Mouse (Mus musculus) limb, embryonic 11.5 days (tissue): ENCODE results near the gene Zfp697. TPM values are rescaled to one million over a fixed set of nuclear protein-coding genes. Genes with fewer than 3 reads are reported as not detected.

Source experiments
- ATAC-seq: fragments of 200-750 bp; cut with Nextera tagmentation; 2 replicates; pipeline ENCODE4 v1.8.0; 2017; ENCODE audit warnings: low read depth; ENCODE audit not compliant: insufficient number of reproducible peaks, low FRiP score, low TSS enrichment
- DNase-seq: peaks from one replicate; pipeline ENCODE4 v3.0.0-alpha.2; 2015; ENCODE audit warnings: low spot score
- H3K27ac ChIP-seq: fragments of 300-500 bp; sonication (generic); replicated peaks from 2 replicates; pipeline ENCODE4 v1.5.1; 2014; ENCODE audit warnings: low read depth, mild to moderate bottlenecking, low read length
- H3K27me3 ChIP-seq: fragments of 300-500 bp; sonication (generic); 2 replicates; pipeline ENCODE4 v1.6.1; 2014; ENCODE audit warnings: mild to moderate bottlenecking, low read length, mixed read lengths; ENCODE audit not compliant: control insufficient read depth, insufficient read depth
- H3K36me3 ChIP-seq: fragments of 300-500 bp; sonication (generic); 2 replicates; pipeline ENCODE4 v1.6.1; 2014; ENCODE audit warnings: mild to moderate bottlenecking, low read length, moderate library complexity, mixed read lengths; ENCODE audit not compliant: control insufficient read depth, insufficient read depth
- H3K4me1 ChIP-seq: fragments of 300-500 bp; sonication (generic); 2 replicates; pipeline ENCODE4 v1.6.1; 2014; ENCODE audit warnings: low read length, mixed read lengths; ENCODE audit not compliant: control insufficient read depth, insufficient read depth
- H3K4me2 ChIP-seq: fragments of 300-500 bp; sonication (generic); 2 replicates; pipeline ENCODE4 v1.6.1; 2014; ENCODE audit warnings: low read depth, mild to moderate bottlenecking, moderate library complexity; ENCODE audit not compliant: severe bottlenecking
- H3K4me3 ChIP-seq: fragments of 300-500 bp; sonication (generic); 2 replicates; pipeline ENCODE4 v1.5.1; 2014; ENCODE audit warnings: low read depth, low read length
- H3K9ac ChIP-seq: fragments of 300-500 bp; sonication (generic); 2 replicates; pipeline ENCODE4 v1.6.1; 2014; ENCODE audit warnings: mild to moderate bottlenecking, low read length
- H3K9me3 ChIP-seq: fragments of 300-500 bp; sonication (generic); 2 replicates; pipeline ENCODE4 v1.6.1; 2016; ENCODE audit warnings: low read length; ENCODE audit not compliant: control insufficient read depth
- WGBS: fragments of 180-500 bp; shearing (Covaris S2); extraction: QIAGEN DNeasy Blood & Tissue Kit; methylation state at CpG from one replicate; pipeline ENCODE4 v1.1.7; 2014; 5-methylcytosine and 5-hydroxymethylcytosine counted together
- polyA plus RNA-seq: library from polyadenylated mRNA; unstranded; fragments of >200 nt; fragmentation: Nextera tagmentation; extraction: Ambion mirVana; gene quantifications from 2 replicates; pipeline ENCODE4 v1.2.1, GENCODE M21; 2014

The Zfp697 gene
- polyA plus RNA-seq, 1 experiment from 2014 or later: 10.4 TPM

DNA sequence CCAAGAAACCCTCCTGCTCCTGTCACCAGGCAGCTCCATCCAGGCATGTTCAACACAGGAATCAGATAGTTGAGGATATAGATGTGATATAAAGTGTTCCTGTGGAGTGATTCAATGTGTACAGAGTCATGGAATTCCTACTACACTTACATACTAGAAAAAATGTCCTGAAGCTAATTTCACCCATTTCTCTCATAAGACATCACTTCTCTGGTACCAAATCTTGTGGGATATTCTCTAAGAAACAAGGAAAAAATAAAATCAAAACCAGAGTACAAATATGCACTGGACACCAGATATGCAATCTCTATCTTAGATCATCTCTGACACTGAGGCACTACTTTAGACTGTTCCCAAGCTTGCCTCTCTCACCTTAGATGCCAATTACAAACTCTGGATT, 247.9 kb downstream of the Zfp697 start, which contains the start of gene Hsd3b5:
TSS of gene Hsd3b5 (minus strand) at position 101 of the 400 bp plus-strand sequence.
- no peaks in the 10 kb centered on the region for H3K36me3 ChIP-seq
- H3K9ac ChIP-seq: no peak within 1 kb of the TSS
- no peak within 1 kb of the TSS for H3K27ac ChIP-seq
- H3K4me1 ChIP-seq: no peaks in the 10 kb centered on the region
- no peak within 1 kb of the TSS for H3K4me2 ChIP-seq
- H3K4me3 ChIP-seq: no peak within 1 kb of the TSS
- H3K27me3 ChIP-seq: no peaks in the 10 kb centered on the region
- DNase-seq (no peak), ATAC-seq (no peak)
- H3K9me3 ChIP-seq: no peaks in the 10 kb centered on the region

DNA sequence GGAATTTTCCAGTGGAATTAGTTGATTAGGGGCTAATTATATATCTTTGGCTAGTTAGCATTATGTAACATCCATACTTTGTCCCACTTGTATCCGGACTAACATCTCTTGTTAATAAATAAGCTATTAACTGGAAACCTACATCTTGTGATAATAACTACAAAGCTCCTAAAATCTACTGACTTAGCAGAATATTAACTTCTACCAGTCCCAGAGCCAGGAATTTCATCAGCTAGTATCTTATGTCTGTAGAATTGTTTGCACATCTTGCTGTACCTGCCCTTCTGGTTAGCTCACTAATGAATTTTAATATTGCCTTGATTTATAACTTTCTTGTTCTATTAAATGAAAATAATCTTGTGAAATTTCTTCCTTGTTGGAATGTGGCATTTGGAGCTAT, 252.9 kb downstream of the Zfp697 start:
- Histone ChIP-seq H3K4me1 (no peaks in the 10 kb centered on the region), H3K36me3 (no peaks in the 10 kb centered on the region), H3K27ac (no peak overlapping the region), H3K4me3 (no peak overlapping the region), H3K9me3 (no peaks in the 10 kb centered on the region), H3K4me2 (no peak overlapping the region), H3K9ac (no peak overlapping the region), H3K27me3 (no peaks in the 10 kb centered on the region)
- ATAC-seq (no peak), DNase-seq (no peak)
- 94% methylated on average over 1 of the region's 1 CpGs for WGBS

DNA sequence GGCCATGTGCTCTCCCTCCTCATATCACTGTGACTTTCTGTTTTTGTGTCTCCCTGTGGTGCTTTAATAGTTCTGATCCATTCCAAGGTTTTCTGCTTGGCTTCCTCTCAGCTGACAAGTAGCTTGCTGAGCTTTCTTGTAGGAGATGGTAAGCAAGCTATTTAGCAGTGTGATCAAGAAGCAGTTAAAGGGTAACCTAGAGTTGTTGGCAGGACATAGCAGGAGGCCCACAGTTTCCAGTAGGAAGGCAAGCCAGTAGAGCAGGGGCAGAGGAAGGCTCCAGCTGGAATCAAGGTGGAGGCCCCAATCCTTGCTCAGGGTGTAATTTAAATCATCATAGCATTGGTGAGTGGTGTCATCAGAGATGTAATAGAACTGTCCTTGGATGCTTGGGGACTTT, 298.5 kb downstream of the Zfp697 start:
- DNase-seq (no peak), ATAC-seq (no peak)
- Histone ChIP-seq H3K4me2 (no peak overlapping the region), H3K27ac (no peak overlapping the region), H3K4me3 (no peak overlapping the region), H3K9me3 (no peaks in the 10 kb centered on the region), H3K27me3 (no peaks in the 10 kb centered on the region), H3K4me1 (no peaks in the 10 kb centered on the region), H3K9ac (no peak overlapping the region), H3K36me3 (no peaks in the 10 kb centered on the region)

DNA sequence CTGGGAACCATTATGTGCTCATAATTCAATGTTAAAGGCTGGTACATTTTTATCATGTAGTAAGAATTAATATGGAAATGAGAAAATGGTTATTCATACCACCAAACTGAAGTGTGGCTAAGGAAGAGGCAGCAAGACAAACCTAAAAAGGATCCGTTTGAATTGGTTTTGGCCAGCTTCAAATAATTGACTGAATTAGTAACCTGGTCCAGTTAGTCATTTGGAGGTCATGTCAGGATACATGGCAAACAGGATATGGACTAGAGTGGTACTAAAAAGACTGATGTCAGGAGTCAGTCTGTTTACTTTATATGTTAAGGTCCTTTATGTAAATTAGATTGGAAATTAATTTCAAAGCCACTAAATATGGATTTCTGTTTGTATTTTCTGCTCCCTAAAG, 300.1 kb downstream of the Zfp697 start:
- Histone ChIP-seq H3K4me3 (no peak overlapping the region), H3K4me2 (no peak overlapping the region), H3K27ac (no peak overlapping the region), H3K4me1 (no peaks in the 10 kb centered on the region), H3K36me3 (no peaks in the 10 kb centered on the region), H3K9me3 (no peaks in the 10 kb centered on the region), H3K27me3 (no peaks in the 10 kb centered on the region), H3K9ac (no peak overlapping the region)
- WGBS: 82% methylated on average over 1 of the region's 1 CpGs
- no peak for ATAC-seq
- DNase-seq: no peak

DNA sequence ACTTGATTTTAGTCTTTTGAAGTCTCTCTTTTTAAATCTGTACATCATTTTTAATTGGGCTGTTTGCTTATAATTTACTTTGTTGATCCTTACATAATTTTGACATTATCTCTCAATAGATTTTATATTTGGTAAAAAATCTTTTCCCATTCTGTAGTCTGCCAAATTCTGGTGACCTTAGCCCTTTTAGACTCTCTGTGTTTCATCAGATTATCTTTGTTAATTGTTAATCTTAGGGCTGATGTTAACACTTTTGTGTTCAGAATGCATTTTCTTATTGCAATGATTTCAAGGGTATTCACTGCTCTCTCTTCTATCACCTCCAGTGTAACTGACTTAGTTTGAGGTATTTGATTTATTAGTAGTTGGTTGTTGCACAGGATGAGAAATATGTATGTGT, 338.5 kb downstream of the Zfp697 start:
- ATAC-seq: no peak
- Histone ChIP-seq H3K9ac (no peak overlapping the region), H3K27ac (no peak overlapping the region), H3K4me2 (no peak overlapping the region), H3K9me3 (no peaks in the 10 kb centered on the region), H3K4me3 (no peak overlapping the region), H3K36me3 (no peaks in the 10 kb centered on the region), H3K4me1 (no peaks in the 10 kb centered on the region), H3K27me3 (no peaks in the 10 kb centered on the region)
- DNase-seq: no peak

DNA sequence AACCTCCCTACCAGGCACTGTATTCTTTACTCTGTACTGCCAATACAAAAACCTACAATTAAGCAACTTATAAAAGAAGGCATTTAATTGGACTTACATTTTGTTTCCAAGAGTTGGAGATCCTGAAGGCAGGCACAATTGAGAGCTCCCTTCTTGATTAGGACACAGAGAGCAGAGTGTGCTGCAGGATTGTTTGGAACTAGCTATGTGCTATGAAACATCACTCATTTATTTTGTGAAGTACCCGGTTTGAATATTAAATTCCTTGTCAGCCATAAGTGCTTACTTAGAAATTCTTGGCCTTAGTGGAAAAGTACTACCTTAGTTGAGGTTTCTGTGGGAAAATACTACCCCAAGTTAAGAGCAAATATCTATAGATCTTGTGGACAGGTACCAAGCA, 342.1 kb downstream of the Zfp697 start, which contains the start of gene Hsd3b2:
TSS of gene Hsd3b2 (minus strand) at position 168 of the 400 bp plus-strand sequence.
- DNase-seq: no peak
- H3K4me2 ChIP-seq: no peak within 1 kb of the TSS
- H3K4me3 ChIP-seq: no peak within 1 kb of the TSS
- WGBS: 88% methylated on average over 1 of the region's 1 CpGs
- ATAC-seq: no peak
- no peak within 1 kb of the TSS for H3K27ac ChIP-seq
- H3K9ac ChIP-seq: no peak within 1 kb of the TSS
- H3K27me3 ChIP-seq: no peaks in the 10 kb centered on the region
- no peaks in the 10 kb centered on the region for H3K36me3 ChIP-seq
- no peaks in the 10 kb centered on the region for H3K9me3 ChIP-seq
- H3K4me1 ChIP-seq: no peaks in the 10 kb centered on the region

DNA sequence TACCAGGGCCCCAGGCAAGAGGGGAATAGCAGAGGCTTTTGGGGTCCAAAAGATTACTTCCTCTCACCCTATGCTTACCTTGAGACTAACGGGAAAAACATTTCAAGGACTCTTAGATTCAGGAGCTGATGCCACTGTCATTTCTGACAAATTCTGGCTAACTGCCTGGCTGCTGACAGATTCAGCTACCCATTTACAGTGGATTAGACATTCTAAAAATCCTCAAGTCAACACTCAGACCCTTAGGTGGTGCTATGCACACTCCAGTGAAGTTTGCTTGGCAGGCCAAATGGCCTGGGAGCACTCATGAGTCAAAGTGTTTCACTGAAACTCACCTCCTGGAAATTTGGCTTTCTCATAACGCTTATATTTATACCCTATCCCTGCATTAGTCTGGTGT, 344.0 kb downstream of the Zfp697 start:
- H3K9me3 ChIP-seq: no peaks in the 10 kb centered on the region
- DNase-seq: no peak
- 87% methylated on average over 2 of the region's 2 CpGs for whole genome bisulfite sequencing
- no peaks in the 10 kb centered on the region for H3K36me3 ChIP-seq
- no peak overlapping the region for H3K4me2 ChIP-seq
- H3K27ac ChIP-seq: no peak overlapping the region
- no peak overlapping the region for H3K4me3 ChIP-seq
- no peaks in the 10 kb centered on the region for H3K27me3 ChIP-seq
- ATAC-seq: no peak
- no peaks in the 10 kb centered on the region for H3K4me1 ChIP-seq
- H3K9ac ChIP-seq: no peak overlapping the region

DNA sequence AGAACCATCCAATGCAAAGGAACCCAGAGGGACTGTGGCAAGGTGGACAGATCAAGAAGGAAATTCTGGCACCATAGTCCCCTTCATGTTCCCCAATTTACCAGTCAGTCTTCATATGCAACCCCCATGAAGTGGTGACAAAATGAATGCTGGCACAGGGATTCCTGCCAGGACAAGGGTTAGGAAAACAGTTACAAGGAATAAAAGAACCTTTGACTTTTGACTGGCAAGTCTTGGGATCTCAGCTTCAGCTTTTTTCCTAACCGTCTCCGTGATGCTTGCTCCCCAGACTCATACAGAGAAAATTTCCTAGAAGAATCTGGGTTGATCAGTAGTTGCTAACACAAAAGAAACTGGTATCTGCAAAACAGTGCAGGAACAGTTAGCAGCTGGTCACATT, 351.5 kb downstream of the Zfp697 start:
- no peaks in the 10 kb centered on the region for H3K4me1 ChIP-seq
- 89% methylated on average over 2 of the region's 2 CpGs for WGBS
- no peaks in the 10 kb centered on the region for H3K9me3 ChIP-seq
- DNase-seq: no peak
- no peak for ATAC-seq
- H3K36me3 ChIP-seq: no peaks in the 10 kb centered on the region
- no peaks in the 10 kb centered on the region for H3K27me3 ChIP-seq
- no peak overlapping the region for H3K4me2 ChIP-seq
- H3K4me3 ChIP-seq: no peak overlapping the region
- no peak overlapping the region for H3K9ac ChIP-seq
- no peak overlapping the region for H3K27ac ChIP-seq

DNA sequence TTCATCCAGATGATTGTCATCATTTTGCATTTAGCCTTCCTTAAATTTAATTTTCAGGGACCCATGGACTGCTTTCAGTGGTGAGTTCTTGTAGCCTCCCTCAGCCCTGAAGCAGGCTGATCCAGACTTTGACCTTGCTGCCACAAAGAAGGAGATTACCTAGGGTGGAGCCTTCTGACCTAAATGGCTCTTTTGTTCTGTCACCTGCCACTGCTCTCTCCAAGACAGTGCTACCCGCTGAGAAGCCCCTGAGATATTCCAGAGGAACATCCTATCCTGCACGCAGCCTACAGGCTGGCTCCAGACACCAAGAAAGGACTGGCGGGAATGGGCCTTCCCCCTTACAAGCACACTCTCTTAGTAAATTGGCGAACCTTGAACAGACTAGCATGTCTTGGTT, 352.1 kb downstream of the Zfp697 start:
- Histone ChIP-seq H3K27ac (no peak overlapping the region), H3K9me3 (no peaks in the 10 kb centered on the region), H3K4me1 (no peaks in the 10 kb centered on the region), H3K9ac (no peak overlapping the region), H3K27me3 (no peaks in the 10 kb centered on the region), H3K36me3 (no peaks in the 10 kb centered on the region), H3K4me3 (no peak overlapping the region), H3K4me2 (no peak overlapping the region)
- WGBS: 69% methylated on average over 4 of the region's 4 CpGs
- ATAC-seq (no peak), DNase-seq (no peak)
